Mouse (Mus musculus) adrenal gland, adult 8-10 months (tissue): ENCODE results near the gene Ap4m1. TPM values are rescaled to one million over a fixed set of nuclear protein-coding genes. Genes with fewer than 3 reads are reported as not detected.

Source experiments
- DNase-seq: peaks from one replicate; pipeline ENCODE4 v3.0.0; 2022
- total RNA-seq, 4 experiments: library from RNA; stranded (reverse); gene quantifications; 2 replicates each; pipeline ENCODE4 v1.2.4; 2022

The Ap4m1 gene
- 10 to 100 TPM; 19.5 to 34.6 (median 27.6) TPM for total RNA-seq

DNA sequence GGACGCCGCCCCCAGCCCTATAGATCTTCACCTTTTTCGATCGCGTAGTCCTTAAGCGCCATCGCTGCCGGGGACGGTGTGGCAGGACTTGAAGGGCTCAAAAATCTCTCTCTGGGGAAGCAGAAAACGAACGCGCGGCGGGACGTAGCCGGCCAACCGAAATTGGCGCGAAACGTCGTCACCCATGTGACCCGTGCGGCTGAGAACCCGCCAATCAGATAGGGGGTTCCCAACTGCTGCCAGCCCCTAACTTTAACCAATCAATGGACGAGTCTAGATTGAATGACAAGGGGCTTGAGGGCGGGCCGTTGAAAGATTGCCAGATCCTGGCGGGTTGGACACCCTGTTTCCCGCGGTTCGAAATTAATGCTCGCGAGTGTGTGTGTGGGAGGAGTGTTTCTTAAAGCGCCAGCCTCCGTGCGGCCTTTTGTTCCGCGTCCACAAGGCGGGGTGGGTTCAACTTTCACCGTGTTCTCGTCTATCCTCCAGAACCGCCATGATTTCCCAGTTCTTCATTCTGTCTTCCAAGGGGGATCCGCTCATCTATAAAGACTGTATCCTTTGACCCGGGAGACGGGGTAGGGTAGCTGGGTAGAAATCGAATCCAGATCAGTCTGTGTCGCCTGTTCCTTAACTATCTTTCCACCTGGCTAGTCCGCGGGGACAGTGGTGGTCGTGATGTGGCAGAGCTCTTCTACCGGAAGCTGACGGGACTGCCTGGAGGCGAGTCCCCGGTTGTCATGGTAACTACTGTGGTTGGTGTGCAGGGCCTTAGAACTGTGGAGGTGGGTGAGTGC is at the start of gene Ap4m1, which contains the start of gene Mcm7:
Gene Ap4m1, plus strand, starts transcription at position 308 of the 797 bp plus-strand sequence.
Gene Mcm7, minus strand, starts transcription at position 728 of the 797 bp plus-strand sequence.
- DNase-seq: peak; percentile 98

DNA sequence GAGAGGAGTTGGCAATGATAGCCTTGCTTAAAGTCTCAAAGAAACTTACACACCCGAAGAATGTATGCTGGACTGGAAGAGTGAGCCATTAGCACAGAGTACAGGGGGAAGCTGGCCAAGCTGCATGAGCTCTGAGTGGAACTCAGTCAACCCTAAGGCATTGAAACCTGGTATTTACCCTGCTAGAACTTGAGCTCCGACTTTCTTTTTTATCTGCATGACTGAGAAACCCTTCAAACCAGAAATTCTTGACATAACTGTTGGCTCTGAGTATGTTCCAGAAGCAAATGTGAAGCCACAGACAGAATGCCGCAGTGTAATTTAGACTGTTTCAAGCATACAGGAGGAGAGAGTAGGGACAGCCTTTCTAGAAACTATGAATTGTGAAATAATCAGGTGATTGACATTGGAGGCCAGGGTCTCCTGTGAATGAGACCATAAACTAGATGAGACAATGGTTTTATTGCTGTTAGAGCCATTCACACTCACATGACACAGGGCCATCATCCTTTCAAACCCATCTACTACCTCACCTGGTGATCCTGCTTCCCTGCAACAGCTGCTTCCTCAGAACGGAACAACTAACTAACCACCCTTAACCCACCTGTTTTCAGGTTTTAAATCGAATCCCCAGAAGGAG is 39.3 kb upstream of the Ap4m1 start:
- no peak for DNase-seq

DNA sequence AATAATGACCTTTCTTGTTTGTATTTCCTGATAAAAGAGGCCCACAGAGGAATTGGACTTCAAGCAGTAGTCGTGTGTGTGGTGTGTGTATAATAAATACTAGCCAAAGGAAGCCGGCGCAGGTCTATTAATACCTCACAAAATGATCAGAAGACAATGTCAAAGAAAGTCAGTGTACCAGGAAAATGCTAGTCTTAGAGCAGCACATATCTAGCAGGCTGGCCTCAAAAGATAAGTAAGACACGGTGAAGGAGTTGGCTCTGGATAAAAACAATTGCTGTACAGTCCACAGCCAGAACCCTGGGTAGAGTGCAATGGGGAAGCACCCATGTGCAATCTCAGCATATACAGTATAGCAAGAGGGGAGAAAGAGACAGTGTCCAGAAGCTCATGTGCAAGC is 34.5 kb upstream of the Ap4m1 start:
- DNase-seq: no peak

DNA sequence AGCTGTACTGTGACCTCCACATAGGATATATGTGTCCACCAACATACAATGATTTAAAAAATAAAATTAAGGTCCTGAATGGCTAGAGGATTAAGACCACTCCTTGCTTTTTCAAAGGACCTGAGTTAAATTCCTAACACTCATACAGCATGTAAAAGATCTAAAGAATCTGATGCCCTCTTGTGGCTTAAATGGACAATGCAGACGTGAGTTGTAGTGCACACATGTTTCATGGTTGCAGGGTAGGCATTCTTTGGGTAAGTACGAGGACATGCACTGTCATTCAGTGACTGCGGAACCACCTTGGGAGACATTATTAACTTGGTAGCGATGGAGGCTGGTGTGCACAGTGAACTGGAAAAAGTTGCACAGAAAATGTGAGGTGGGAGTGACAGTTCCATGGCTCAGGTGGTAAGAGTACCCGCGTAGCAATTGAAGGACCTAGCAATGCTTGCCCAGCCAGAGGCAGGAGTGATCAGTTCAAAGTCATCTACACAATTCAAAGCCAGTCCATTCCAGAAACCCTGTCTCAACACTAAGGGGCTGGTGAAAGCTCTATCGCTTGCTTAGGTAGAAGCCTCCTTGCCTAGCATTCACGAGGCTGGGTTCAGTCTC is 33.8 kb upstream of the Ap4m1 start:
- no peak for DNase-seq

DNA sequence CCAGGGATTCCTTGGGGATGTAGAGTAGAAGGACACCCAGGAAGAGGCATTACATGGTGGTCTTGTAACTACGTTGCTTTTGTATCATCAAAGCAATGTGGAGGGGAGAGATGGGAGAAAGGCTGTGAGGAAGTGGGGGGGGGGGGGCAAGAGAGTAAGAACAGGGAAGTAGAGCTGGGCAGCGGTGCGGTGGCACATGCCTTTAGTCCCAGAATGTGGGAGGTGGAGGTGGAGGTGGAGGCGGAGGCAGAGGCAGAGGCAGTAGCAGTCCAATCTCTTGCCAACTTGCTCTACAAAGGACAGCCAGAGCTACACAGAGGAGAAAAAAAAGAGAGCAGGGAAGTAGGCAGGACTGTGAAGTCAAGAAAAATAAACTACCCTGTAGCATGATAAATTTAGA is 33.2 kb upstream of the Ap4m1 start:
- no peak for DNase-seq

DNA sequence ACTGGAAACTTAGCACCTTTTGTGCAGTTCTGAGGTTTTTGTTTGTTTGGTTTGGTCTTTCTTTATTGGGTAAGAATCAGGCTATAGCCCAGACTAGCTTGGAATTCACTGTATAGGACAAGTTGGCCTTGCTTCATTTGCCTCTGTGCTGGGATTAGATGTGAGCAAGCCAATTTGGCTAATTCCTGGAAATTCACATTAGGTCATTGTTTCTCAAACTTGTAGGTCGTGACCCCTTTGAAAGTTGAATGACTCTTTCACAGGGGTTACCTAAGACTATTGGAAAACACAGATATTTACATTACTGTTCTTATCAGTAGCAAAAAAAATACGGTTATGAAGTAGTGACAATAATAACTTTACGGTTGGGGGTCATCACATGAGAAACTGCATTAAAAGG is 17.4 kb upstream of the Ap4m1 start:
- DNase-seq: no peak

DNA sequence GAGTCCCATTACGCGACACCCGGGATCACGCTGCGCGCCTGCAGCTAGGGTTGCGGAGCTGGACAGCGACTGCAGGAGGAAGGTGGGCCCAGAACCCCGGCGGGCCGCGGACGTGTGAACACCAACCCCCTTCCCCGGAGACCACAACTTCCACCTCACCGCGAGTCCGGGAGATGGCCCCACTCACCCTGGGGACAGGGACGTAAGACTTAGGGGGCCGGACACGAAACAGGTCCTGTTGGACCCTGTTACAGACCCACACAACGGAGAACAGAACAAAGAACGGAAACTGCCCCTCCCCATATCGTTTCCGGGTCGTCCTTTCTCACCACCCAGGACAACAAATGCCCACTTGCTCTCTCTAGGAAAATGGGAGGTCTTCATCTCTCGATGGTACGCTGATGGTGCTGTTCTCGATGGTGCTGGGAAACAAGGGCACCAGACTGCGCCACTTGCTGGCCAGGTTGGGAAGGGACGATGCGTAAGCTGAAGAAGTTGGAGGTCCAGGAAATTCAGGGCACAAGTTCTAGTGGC is 16.3 kb upstream of the Ap4m1 start, which contains the start of gene Zfp113:
Gene Zfp113, minus strand, starts transcription at position 302 of the 534 bp plus-strand sequence.
- DNase-seq: peak; percentile 89

DNA sequence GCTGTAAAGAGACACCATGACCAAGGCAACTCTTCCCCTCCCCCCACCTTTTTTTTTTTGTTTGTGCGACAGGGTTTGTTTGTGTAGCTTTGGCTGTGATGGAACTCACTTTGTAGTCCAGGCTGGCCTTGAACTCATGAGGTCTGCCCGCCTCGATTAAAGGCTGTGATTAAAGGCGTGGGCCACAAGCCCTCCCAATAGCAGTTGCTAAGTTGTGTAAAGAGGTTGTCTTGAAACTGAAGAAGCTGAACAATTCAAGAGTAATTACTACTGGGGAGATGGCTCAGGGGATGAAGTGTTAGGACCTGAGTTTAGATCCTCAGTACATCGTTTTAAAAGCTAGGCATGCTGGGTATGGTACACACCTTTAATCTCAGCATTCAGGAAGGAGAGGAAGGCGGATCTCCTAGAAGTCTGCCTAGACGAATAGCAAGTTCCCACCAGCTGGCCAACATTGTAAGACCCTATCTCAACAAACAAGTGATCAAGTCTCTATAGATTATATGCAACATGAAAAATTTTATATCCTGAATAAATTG is 11.5 kb upstream of the Ap4m1 start:
- no peak for DNase-seq

DNA sequence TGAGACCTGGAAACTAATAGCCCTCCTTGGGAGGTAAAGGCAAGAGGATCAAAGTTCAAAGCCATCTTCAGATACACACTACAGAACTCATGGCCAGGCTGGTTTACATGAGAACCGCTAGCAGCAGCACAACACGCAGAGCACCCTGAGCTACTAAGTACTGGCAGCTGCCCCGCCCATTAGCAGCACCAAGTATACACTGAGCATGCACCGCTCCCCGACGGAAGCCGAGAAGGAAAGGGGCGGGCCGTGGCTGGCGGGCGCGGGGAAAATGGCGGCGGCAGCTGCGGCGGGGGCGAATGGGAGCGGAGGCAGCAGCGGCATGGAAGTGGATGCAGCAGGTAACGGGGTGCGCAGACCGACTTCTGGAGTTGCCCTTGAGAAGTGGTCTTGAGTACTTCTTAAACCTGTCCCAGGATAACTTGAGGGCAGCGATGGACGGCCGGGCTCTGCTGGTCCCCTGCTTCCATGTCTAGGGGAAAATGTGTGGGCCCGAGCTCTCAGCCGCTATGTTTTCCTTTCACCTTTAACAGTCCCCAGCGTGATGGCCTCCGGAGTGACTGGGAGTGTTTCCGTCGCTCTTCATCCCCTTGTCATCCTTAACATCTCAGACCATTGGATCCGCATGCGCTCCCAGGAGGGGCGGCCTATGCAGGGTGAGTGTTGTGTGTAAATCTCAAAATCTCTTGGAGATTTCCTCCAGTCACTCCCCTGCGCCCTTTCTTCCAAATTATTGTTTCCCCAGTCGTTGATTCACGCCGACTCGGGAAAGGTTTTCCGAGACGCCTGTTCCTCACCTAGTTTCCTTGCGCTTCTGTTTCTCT is 10.7 kb upstream of the Ap4m1 start, which contains the start of gene Cops6:
Gene Cops6, plus strand, starts transcription at position 230 of the 824 bp plus-strand sequence.
- DNase-seq: peak; percentile 91

DNA sequence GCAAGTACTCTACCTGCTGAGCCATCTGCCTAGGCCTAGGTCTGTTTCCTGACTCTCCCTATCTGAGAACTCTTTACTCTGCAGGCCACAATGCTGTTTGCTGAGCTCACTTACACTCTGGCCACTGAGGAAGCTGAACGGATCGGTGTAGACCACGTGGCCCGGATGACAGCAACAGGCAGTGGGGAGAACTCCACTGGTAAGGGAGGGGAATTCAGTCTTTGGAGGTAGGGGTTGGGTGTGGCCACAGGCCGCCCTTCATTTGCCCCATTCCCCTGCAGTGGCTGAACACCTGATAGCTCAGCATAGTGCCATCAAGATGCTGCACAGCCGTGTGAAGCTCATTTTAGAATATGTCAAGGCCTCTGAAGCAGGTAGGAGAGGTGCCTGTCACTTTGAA is 8.8 kb upstream of the Ap4m1 start:
- no peak for DNase-seq

DNA sequence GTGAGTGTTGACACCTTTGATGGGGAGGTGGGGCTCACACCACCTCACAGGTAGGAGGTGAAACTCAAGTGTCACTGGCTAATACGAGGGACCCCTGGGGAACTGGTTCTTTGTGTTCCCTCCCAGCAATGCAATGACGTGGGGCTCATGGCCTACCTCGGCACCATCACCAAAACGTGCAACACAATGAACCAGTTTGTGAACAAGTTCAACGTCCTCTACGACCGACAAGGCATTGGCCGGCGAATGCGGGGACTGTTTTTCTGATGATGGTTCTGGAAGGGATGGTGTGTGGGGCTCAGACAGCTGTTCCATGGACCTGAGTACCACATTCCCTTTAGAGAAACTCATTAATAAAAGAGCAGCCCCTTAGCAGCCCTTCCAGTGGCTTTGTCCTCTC is 8.2 kb upstream of the Ap4m1 start:
- DNase-seq: no peak

DNA sequence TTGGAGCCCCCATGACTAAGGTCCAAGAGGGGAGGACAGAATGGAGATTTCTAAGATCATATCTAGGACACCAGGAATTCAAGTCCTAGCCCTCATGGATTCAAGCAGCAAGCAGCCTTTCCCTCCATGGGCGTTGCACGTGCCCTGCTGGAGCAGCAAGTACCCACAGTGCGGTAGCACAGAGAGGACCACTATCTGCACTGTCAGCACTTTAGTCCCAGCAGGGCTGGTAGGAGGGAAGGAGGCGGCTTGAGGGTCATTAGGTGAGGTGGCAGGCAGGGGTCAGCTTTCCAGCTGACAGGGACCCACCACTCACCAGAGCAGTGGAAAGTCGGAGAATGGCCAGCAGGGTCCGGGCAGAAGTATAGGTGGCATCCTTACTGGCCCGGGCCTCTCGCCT is 6.2 kb upstream of the Ap4m1 start:
- no peak for DNase-seq

DNA sequence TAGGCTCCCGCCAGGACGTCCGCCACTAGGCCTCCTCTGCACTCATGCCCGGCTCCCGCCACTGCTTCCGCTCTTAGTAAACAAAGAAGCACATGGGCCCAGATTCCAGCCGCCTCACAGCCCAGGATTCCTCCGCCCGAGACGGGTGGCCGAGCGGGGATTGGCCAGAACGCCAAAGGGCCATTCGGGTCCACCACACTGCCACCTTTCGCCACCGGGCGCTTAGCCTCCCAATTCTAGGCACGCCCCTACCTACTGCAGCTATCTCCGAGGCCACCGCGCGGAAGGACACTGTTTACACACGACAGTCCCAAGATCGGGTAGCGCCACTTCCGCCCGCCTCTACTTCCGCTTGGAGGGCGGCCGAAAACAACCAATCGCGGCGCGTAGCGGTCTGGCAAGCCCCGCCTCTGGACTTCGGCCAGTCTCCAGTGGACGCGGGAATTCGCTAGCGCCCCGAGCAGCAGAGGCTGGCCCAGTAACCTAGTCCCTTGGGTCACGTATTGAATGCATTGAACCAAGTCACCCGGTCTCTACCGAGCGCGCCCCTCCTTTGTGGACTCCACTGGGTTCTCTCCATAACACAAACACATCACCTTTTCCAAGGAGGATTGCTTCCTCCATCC is 753 bp upstream of the Ap4m1 start:
- DNase-seq: peak; percentile 96

DNA sequence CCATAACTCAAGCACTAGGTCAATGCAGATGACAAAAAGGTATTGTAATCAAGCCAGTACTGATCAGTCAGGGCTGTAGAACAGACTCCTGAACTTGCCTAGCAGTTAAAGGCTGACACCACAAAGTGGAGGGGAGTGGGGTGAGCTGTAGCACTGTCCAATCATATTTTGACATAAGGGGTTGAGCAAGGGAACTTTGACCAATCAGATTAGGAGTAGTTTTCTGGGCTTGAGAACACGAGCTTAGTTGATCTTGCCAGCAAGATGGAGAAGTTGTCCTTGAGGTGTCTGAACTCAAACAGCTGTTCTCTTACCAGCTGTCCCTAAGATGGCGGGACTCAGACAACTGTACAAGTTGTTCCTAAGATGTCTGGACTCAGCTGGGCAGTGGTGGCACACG is 1.4 kb downstream of the Ap4m1 start:
- no peak for DNase-seq

DNA sequence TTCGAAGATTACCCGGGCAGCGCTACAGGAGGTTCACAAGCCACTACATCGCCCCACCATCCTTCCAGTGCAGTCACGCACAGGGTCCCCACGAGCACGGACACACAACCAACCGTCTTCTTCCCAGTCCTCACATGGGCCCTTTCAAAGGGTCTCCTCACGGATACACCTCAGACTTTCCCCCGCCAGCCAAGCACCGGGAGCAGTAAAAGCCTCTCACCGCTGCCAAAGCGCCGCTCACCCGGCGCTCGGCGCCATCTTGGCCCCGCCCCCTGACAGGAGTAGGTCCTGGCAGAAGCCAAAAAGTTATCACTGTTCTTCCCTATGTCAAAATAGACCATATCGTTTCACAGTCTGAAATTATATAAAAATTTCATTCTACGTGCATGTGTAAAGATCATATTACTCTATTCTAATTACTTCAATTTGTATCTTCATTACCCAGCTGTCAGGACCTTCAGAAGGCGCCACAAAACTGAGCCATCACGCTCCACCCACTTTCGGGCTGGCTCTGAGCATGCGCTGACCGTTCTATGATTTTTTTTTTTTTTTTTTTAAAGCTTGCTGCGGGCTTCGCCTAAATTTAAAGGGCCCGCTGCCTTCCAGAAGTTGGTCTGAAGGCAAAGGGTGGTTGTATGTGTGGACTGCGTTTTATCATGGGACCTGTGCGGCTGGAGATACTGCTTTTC is 15.3 kb downstream of the Ap4m1 start, which contains the start of the genes Taf6 and Cnpy4:
Gene Taf6, minus strand, starts transcription at position 502 of the 689 bp plus-strand sequence.
Gene Cnpy4, plus strand, starts transcription at position 536 of the 689 bp plus-strand sequence.
- DNase-seq: peak; percentile 77

DNA sequence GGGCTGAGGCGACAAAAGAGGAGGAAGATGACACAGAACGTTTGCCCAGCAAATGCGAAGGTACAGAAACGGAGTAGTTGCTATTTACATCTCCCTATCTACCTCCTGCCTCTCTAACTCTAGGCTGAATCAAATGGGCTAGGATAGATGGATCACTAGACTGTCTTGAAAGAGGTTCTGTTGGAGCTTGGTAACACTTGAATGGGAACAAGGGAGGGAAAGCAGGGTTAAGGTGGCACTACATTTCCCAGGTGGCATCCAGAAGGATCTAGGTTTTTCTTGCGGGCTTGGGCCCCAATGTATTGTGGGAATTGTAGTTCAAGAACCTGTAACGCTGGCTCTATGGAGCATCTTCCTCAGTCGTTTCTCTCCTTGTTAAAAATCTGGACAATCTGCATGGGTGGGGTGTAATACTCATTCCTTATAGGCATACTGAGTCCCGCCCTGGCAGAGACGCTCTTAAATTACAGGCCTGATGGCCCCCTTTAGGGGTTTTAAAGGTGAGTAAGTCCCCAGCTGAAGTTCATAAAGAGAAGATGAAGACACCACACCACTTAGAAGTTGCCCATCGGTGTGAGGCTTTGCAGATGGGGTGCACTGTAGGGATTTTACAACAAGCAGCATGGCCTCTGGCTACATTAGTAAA is 16.0 kb downstream of the Ap4m1 start:
- DNase-seq: peak; percentile 71

DNA sequence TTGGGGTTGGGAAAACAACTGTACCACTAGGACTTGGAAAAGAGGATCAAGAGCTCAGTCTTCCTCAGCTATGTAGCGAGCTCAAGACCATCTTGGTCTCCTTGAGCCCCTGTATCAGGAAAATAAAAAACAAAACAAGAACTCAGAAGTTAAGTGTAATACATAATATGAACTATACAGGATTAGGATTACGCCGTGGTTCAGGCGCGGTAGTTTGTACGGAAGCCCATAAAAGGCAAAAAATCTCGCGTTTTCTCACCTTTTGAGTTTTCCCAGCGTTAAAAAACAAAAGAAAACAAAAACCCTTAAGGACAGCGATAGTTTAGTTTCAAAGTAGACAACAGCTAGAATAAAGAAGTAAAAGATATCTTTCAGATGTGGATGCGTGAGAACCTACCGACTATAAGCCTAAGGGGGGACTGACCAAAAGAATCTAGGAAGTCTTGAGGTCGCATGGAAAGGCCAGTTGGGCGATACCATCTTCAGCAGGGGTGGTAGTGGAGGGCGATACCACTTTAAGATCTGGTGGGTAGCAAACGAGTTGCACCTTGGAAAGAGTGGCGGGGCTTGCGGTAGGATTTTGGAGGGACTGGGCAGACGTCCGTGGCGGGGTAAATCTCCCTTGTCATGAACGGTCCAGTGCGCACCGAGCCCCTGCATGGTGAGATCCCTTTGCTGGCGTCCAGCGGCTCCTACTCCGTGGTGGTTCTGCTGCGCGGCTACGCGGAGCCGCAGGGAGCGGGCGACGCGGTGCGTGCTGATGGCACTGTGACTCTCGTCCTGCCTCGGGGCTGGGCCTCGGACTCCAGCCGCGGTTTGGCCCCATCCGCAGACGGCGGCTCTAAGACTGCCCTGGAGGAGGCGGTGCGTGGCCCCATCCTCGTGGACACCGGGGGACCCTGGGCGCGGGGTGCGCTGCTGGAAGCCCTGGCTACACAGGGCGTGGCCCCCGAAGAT is 22.2 kb downstream of the Ap4m1 start, which contains the start of gene Mblac1:
Gene Mblac1, plus strand, starts transcription at position 544 of the 957 bp plus-strand sequence.
- peak; percentile 80 for DNase-seq

DNA sequence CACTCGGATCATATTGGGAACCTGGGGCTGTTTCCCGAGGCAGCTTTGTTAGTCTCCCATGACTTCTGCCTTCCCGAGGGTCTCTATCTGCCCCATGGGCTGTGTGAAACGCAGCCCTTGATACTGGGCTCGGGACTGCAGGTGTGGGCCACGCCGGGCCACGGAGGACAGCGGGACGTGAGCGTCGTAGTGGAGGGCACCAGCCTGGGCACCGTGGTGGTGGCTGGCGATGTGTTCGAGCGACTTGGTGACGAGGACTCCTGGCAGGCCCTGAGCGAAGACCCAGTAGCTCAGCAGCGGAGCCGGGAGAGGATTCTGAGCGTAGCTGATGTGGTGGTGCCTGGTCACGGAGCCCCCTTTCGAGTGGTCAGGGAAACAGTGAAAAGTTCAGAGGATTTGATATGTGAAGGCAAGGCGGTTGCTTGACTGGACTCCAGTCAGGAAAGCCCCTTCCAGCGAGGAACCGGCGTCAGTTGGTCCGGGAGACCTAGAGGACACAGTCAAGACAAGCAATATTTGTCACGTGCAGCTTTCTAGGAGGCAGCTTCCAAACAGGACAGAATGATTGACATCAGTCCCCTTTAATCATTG is 23.0 kb downstream of the Ap4m1 start:
- no peak for DNase-seq
